25 mouse cellular contexts compared by ENCODE assay signal in the genomic region with DNA sequence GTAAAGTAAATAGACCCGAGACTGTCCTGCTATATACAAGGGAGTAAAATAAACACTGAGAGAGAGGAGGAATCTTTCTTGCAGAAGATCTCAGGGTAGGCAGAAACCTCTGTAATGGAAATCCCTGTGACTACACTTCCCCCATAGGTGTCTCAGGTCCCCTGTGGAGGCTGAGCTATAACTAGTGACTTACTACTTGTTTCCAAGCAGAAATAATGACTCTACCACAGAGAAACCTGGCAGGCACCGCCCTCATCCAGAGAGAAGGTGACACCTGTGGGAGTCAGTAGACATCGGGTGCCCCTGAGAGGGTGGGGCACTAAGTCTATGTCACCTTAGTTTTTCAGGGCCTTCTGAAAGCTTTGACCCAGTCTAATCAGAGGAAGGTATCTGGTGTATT. TPM values are rescaled to one million over a fixed set of nuclear protein-coding genes. Genes with fewer than 3 reads are reported as not detected.
A peak's percentile ranks its signal among the peaks of the same experiment; 100 is the strongest.
DNase-seq lines count a peak whose midpoint lies in the region; ATAC-seq and TF ChIP-seq lines count a peak whose summit lies in the region.
"Had no signal": no experiment of that assay in that cellular context is flagged by ENCODE, and none has a peak within 500 bp of the region (broad histone marks: within the 10 kb centered on the region; RNA-seq: fewer than 3 reads in every experiment).

No protein-coding gene starts in this region.

- no peak overlapping the region for H3K9ac ChIP-seq in CH12.LX (ENCODE audit: insufficient read depth, low read depth)
- no peak overlapping the region for H3K9ac ChIP-seq in intestine, embryonic 15.5 days
- H3K9ac ChIP-seq in intestine, postnatal 0 days (ENCODE audit: low read depth, low read length) = no peak overlapping the region
- no peak overlapping the region for H3K9ac ChIP-seq in stomach, embryonic 16.5 days (ENCODE audit: low read length)
- H3K9ac ChIP-seq in liver, embryonic 11.5 days (ENCODE audit: low read depth, low read length) = no peak overlapping the region
- H3K9ac ChIP-seq: embryonic facial prominence, embryonic 13.5 days; embryonic facial prominence, embryonic 15.5 days; forebrain, embryonic 13.5 days; forebrain, embryonic 15.5 days; forebrain, postnatal 0 days had no signal

- TF ChIP-seq CTCF in CH12.LX (conservative IDR thresholded peaks at IDR 0.05 in 1 of 2, IDR thresholded peaks at IDR 0.05 in 1 of 2; ENCODE audit: low read depth in 2 of 2, low read length in 2 of 2) = no peak
- no peak for TF ChIP-seq CTCF in intestine, postnatal 0 days (IDR thresholded peaks at IDR 0.05; ENCODE audit: low read depth)

- peak; percentile 49 for DNase-seq in CH12.LX (ENCODE audit: extremely low read depth)
- no peak for DNase-seq in cerebellum, adult 9-10 months
- DNase-seq in gastrocnemius, postnatal 14 days = no peak
- no peak for DNase-seq in liver, embryonic 11.5 days (ENCODE audit: low spot score)
- DNase-seq: adrenal gland, adult 8-10 months; adrenal gland, postnatal 14 days; adrenal gland, postnatal 36 days; cerebellum, adult 11-12 months; cerebellum, adult 2 months; cerebellum, adult 9-11 months; cerebellum, postnatal 36 days; embryo, embryonic 11 days; forebrain, postnatal 0 days had no signal

- TF ChIP-seq RAD21 in CH12.LX (IDR thresholded peaks at IDR 0.05; ENCODE audit: low read depth, low read length) = no peak

- H3K9me3 ChIP-seq in CH12.LX (replicated peaks; ENCODE audit: low read length) = no peaks in the 10 kb centered on the region
- H3K9me3 ChIP-seq in intestine, embryonic 15.5 days = no peaks in the 10 kb centered on the region
- H3K9me3 ChIP-seq in intestine, postnatal 0 days (ENCODE audit: control insufficient read depth) = no peaks in the 10 kb centered on the region
- no peaks in the 10 kb centered on the region for H3K9me3 ChIP-seq in stomach, embryonic 16.5 days (replicated peaks; ENCODE audit: control insufficient read depth, low read length)
- H3K9me3 ChIP-seq in liver, embryonic 11.5 days (ENCODE audit: control insufficient read depth, low read length) = no peaks in the 10 kb centered on the region
- H3K9me3 ChIP-seq: embryonic facial prominence, embryonic 13.5 days; embryonic facial prominence, embryonic 15.5 days; forebrain, embryonic 13.5 days; forebrain, embryonic 15.5 days had no signal

- ATAC-seq in intestine, embryonic 15.5 days = peak; percentile 11; the same call in 1 of the 2 replicates
- ATAC-seq in intestine, postnatal 0 days = no peak
- no peak for ATAC-seq in stomach, embryonic 16.5 days (ENCODE audit: insufficient read depth, low FRiP score)
- ATAC-seq in liver, embryonic 11.5 days (replicated peaks; ENCODE audit: low FRiP score) = no peak
- ATAC-seq: activated CD4-positive, CD25-positive, alpha-beta regulatory T cell, adult 4 months; forebrain, embryonic 13.5 days; forebrain, postnatal 0 days; Patski had no signal

- H3K27ac ChIP-seq in CH12.LX (ENCODE audit: insufficient read depth, low read depth) = no peak overlapping the region
- H3K27ac ChIP-seq in intestine, embryonic 15.5 days = peak overlapping the region; percentile 60
- H3K27ac ChIP-seq in intestine, postnatal 0 days (ENCODE audit: low read depth, low read length) = peak overlapping the region; percentile 31; the same call in 1 of the 2 replicates
- H3K27ac ChIP-seq in stomach, embryonic 16.5 days (ENCODE audit: low read length) = peak overlapping the region; percentile 33
- no peak overlapping the region for H3K27ac ChIP-seq in liver, embryonic 11.5 days (ENCODE audit: low read depth, low read length)
- H3K27ac ChIP-seq: embryonic facial prominence, embryonic 13.5 days; embryonic facial prominence, embryonic 15.5 days; forebrain, embryonic 13.5 days; forebrain, embryonic 15.5 days had no signal

- no peak overlapping the region for H3K4me2 ChIP-seq in CH12.LX (ENCODE audit: insufficient read depth, low read depth, poor library complexity, severe bottlenecking)
- no peak overlapping the region for H3K4me2 ChIP-seq in intestine, embryonic 15.5 days (replicated peaks)
- H3K4me2 ChIP-seq in intestine, postnatal 0 days (replicated peaks; ENCODE audit: low read depth) = no peak overlapping the region
- no peak overlapping the region for H3K4me2 ChIP-seq in stomach, embryonic 16.5 days (ENCODE audit: low read depth, low read length)
- no peak overlapping the region for H3K4me2 ChIP-seq in liver, embryonic 11.5 days
- H3K4me2 ChIP-seq: embryonic facial prominence, embryonic 13.5 days; embryonic facial prominence, embryonic 15.5 days; forebrain, embryonic 13.5 days; forebrain, embryonic 15.5 days had no signal

- 45% methylated on average over 3 of the region's 3 CpGs for WGBS in intestine, embryonic 15.5 days
- 29% methylated on average over 3 of the region's 3 CpGs for WGBS in intestine, postnatal 0 days
- WGBS in stomach, embryonic 16.5 days = 50% methylated on average over 3 of the region's 3 CpGs
- WGBS in liver, embryonic 11.5 days = 75% methylated on average over 3 of the region's 3 CpGs

- in situ Hi-C loops in CH12.LX (cut with MboI; ENCODE audit: low pct_ligation_motif_present, low pct_unique_long_range_greater_than_20kb, low sequenced_read_pairs) = no loop called here

- TF ChIP-seq EP300 in CH12.LX (IDR thresholded peaks at IDR 0.05; ENCODE audit: low read length) = peak; percentile 54; the same call in 1 of the 2 replicates

- dilution Hi-C loops in CH12.LX (cut with MboI; ENCODE audit: extremely low pct_ligation_motif_present, extremely low pct_unique_long_range_greater_than_20kb, low sequenced_read_pairs) = no loop called here

- intact Hi-C loops in gastrocnemius, postnatal 14 days (cut with DNase I; ENCODE audit: low total_unique reads) = no loop called here

- TF ChIP-seq POLR2A in CH12.LX (IDR thresholded peaks at IDR 0.05; ENCODE audit: low read depth, low read length) = no peak

- no peaks in the 10 kb centered on the region for H3K79me2 ChIP-seq in CH12.LX (replicated peaks; ENCODE audit: control insufficient read depth, extremely low read depth, insufficient read depth, poor library complexity, severe bottlenecking)

- no peaks in the 10 kb centered on the region for H3K36me3 ChIP-seq in CH12.LX (replicated peaks in 1 of 2; ENCODE audit: control insufficient read depth in 1 of 2, insufficient read depth in 1 of 2, low read length in 1 of 2)
- no peaks in the 10 kb centered on the region for H3K36me3 ChIP-seq in intestine, embryonic 15.5 days
- no peaks in the 10 kb centered on the region for H3K36me3 ChIP-seq in intestine, postnatal 0 days (ENCODE audit: control insufficient read depth, insufficient read depth)
- H3K36me3 ChIP-seq in stomach, embryonic 16.5 days (ENCODE audit: control insufficient read depth, insufficient read depth, low read length) = no peaks in the 10 kb centered on the region
- no peaks in the 10 kb centered on the region for H3K36me3 ChIP-seq in liver, embryonic 11.5 days (ENCODE audit: control insufficient read depth, insufficient read depth, low read length)
- H3K36me3 ChIP-seq: embryonic facial prominence, embryonic 13.5 days; embryonic facial prominence, embryonic 15.5 days; forebrain, embryonic 15.5 days; G1E had no signal

- no peaks in the 10 kb centered on the region for H3K27me3 ChIP-seq in CH12.LX (replicated peaks)
- no peaks in the 10 kb centered on the region for H3K27me3 ChIP-seq in intestine, embryonic 15.5 days (replicated peaks)
- H3K27me3 ChIP-seq in intestine, postnatal 0 days (replicated peaks; ENCODE audit: control insufficient read depth, insufficient read depth, low read length) = no peaks in the 10 kb centered on the region
- no peaks in the 10 kb centered on the region for H3K27me3 ChIP-seq in stomach, embryonic 16.5 days (ENCODE audit: control insufficient read depth, insufficient read depth, low read length)
- no peaks in the 10 kb centered on the region for H3K27me3 ChIP-seq in liver, embryonic 11.5 days (replicated peaks; ENCODE audit: control insufficient read depth, insufficient read depth, low read length)
- H3K27me3 ChIP-seq: embryonic facial prominence, embryonic 13.5 days; embryonic facial prominence, embryonic 15.5 days; forebrain, embryonic 13.5 days; forebrain, embryonic 15.5 days; Patski had no signal

- H3K4me1 ChIP-seq in CH12.LX (ENCODE audit: control insufficient read depth in 1 of 2, insufficient read depth in 2 of 2) = peaks cover 9 to 51% of the 10 kb centered on the region in 2 experiments; a peak in 3 of 4 replicates
- H3K4me1 ChIP-seq in intestine, embryonic 15.5 days (replicated peaks) = peaks cover 20% of the 10 kb centered on the region
- H3K4me1 ChIP-seq in intestine, postnatal 0 days (replicated peaks; ENCODE audit: control insufficient read depth, insufficient read depth, low read length) = no peaks in the 10 kb centered on the region; the same call in 1 of the 2 replicates
- H3K4me1 ChIP-seq in stomach, embryonic 16.5 days (ENCODE audit: control insufficient read depth, insufficient read depth, low read length) = peaks cover 15% of the 10 kb centered on the region
- peaks cover 5% of the 10 kb centered on the region for H3K4me1 ChIP-seq in liver, embryonic 11.5 days (replicated peaks; ENCODE audit: control insufficient read depth, insufficient read depth, low read length)

- H3K4me3 ChIP-seq in CH12.LX (replicated peaks in 1 of 3; ENCODE audit: low read depth in 2 of 3, low read length in 2 of 3, poor library complexity in 1 of 3) = no peak overlapping the region
- no peak overlapping the region for H3K4me3 ChIP-seq in intestine, embryonic 15.5 days (replicated peaks)
- no peak overlapping the region for H3K4me3 ChIP-seq in intestine, postnatal 0 days (ENCODE audit: low read depth, low read length)
- no peak overlapping the region for H3K4me3 ChIP-seq in stomach, embryonic 16.5 days (replicated peaks; ENCODE audit: low read length)
- no peak overlapping the region for H3K4me3 ChIP-seq in liver, embryonic 11.5 days (ENCODE audit: low read depth, low read length)
- H3K4me3 ChIP-seq: embryonic facial prominence, embryonic 13.5 days; embryonic facial prominence, embryonic 15.5 days; erythroblast, embryonic 14.5 days; forebrain, embryonic 13.5 days; forebrain, embryonic 15.5 days had no signal

TF ChIP-seq in CH12.LX, 34 proteins besides CTCF, POLR2A, EP300 and RAD21 (continues in another document):
- TF ChIP-seq USF1 (IDR thresholded peaks at IDR 0.05; ENCODE audit: low read depth, low read length) (no peak), ZKSCAN1 (IDR thresholded peaks at IDR 0.05; ENCODE audit: borderline replicate concordance, low read depth, low read length) (no peak), CHD1 (IDR thresholded peaks at IDR 0.05; ENCODE audit: low read depth, low read length) (no peak), MEF2A (IDR thresholded peaks at IDR 0.05; ENCODE audit: borderline replicate concordance, low read depth, low read length) (peak; percentile 85)

RNA-seq across cellular contexts. Expression of gene Fhad1, which starts 18.0 kb away (rescaled TPM):
- total RNA-seq in CH12.LX (2012; rRNA removed) (3.8 and 4.8 TPM in 2 replicates), CH12.LX (2014; rRNA removed) (5.3 and 5.5 TPM in 2 replicates)
- polyA plus RNA-seq in CH12.LX (2012; ENCODE audit: insufficient read length, low read depth) = 8.6 and 10.1 TPM in 2 replicates
- polyA plus RNA-seq in intestine, embryonic 15.5 days (2015; fragmentation: Nextera tagmentation; extraction: Ambion mirVana) = 1.4 and 2.3 TPM in 2 replicates
- polyA plus RNA-seq in intestine, postnatal 0 days (2015; fragmentation: Nextera tagmentation; extraction: Ambion mirVana) = 1.2 and 1.4 TPM in 2 replicates
- polyA plus RNA-seq in stomach, embryonic 16.5 days (2015; fragmentation: Nextera tagmentation; extraction: Ambion mirVana) = 5.3 and 5.8 TPM in 2 replicates
- total RNA-seq in gastrocnemius, postnatal 14 days (2021) = 1 to 10 TPM; 1.4 to 1.7 TPM
- polyA plus RNA-seq in liver, embryonic 11.5 days (2014; fragmentation: Nextera tagmentation; extraction: Ambion mirVana) = 0.69 and 1.8 TPM in 2 replicates
- total RNA-seq: common myeloid progenitor, adult 5-6 weeks had no signal
- polyA plus RNA-seq: erythroblast, embryonic 14.5 days; G1E had no signal

Comparison
In these comparisons a context has a peak if more than half of its experiments do, and no peak if none do; other contexts are left out.
1. H3K27ac ChIP-seq: peak in intestine, embryonic 15.5 days (single experiment), intestine, postnatal 0 days (single experiment) and stomach, embryonic 16.5 days (single experiment); none in CH12.LX (single experiment) and liver, embryonic 11.5 days (single experiment).